Mouse (Mus musculus) CD8-positive naive resting alpha-beta T cell, adult 2 months (primary cell): ENCODE measurements at regions not wholly inside any gene's neighbourhood (a gene's known extent, or its start where the extent isn't known, plus 50 kb on each side); places are given as distances from the start of the nearest gene placed in this dataset.

Experiments
- DNase-seq, 2 experiments: peaks; one replicate each; pipeline ENCODE4 v3.0.0; 2022; ENCODE audit warnings: low read depth in 2 of 2, low spot score in 2 of 2

GRCm38 (mm10) chr16:93458598-93459496 lies 145.0 kb downstream of the Setd4 start:
- DNase-seq, result no peak

GRCm38 (mm10) chr16:93458011-93458585 lies 145.8 kb downstream of the Setd4 start:
- DNase-seq, result no peak

GRCm38 (mm10) chr16:93456706-93457425 lies 147.0 kb downstream of the Setd4 start:
- no peak for DNase-seq

- peak; percentile 72 to 77 for DNase-seq
Observed at GRCm38 (mm10) chr16:93454080-93454997, 149.5 kb downstream of the Setd4 start.

GRCm38 (mm10) chr16:93453056-93453455 lies 150.8 kb downstream of the Setd4 start:
- no peak for DNase-seq

GRCm38 (mm10) chr16:93450896-93451295 lies 153.0 kb downstream of the Setd4 start:
- DNase-seq, result no peak

DNA sequence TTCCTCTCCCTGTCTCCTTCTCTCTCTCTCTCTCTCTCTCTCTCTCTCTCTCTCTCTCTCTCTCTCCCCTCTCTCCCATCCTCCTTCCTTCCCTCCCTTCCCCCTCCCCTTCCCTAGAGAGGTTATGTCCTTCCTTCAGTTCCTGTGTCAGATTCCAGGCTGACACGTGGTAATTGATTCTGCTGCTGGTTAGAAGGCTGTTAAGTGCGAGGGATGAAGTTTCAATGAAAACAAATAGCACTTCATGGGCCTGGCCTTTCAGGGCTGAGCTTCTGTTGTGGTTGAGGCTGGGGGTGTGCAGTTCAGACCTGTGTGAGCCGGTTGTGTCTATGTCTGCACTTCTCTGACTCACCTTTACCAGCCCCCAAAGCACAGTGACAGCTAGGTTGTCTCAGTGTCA lies 153.9 kb downstream of the Setd4 start:
- DNase-seq, result no peak

DNA sequence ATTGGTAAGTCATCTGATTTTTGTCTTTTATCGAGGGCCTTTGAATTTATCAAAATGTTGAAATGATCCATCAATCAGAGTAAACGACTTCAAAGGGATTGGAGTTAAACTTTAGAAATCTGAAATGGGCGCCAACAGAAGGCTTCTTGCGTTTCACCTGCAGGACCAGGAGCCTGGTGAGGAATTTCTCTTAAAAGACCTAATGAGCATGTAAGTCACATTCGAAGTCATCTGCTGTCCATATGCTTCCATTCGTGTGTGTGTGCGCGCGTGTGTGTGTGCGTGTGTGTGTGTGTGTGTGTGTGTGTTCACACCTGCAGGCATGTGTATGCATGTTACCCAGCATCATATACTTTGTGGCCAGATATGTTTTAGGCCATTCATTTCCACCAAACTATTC lies 155.7 kb downstream of the Setd4 start:
- no peak for DNase-seq

GRCm38 (mm10) chr16:93446970-93447369 lies 156.9 kb downstream of the Setd4 start:
- no peak for DNase-seq

DNA sequence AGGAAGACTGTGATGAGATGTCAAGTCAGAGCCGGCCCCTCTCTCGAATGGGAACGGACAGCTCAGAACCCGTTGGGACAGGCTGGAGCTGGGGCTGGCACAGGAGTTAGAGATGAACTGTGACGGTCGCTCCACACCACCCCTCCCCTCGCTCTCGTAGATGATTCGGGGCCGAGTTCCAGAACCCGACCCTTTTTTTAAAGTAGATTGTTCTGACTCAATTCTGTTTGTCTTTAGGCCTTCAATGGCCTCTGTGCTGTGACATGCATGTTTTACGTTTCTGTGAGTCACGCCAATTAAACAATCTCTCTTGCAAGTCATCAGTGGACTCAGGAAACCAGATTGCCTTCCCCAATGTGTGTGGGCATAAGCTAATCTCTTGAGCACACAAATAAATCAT lies 157.7 kb downstream of the Setd4 start:
- no peak for DNase-seq

DNA sequence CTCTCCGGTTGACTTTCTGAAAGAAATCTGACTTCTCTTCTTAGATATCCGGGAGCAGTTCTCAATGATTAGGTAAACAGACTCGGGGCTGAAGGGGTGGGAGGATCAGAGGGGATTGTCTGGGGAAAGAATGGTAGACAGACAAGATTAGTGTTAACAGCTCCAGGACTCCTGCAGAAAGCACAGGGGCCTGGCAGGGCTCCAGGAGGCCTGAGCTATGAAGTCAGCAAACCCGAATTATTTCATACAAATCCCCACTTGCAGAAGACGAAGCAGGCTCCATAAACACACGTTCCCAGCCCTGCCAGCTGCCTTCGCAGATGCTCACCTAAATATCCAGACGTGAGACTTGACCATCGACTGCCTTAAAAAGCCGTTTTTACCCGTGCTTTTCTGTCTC lies 161.0 kb downstream of the Setd4 start:
- no peak for DNase-seq

DNA sequence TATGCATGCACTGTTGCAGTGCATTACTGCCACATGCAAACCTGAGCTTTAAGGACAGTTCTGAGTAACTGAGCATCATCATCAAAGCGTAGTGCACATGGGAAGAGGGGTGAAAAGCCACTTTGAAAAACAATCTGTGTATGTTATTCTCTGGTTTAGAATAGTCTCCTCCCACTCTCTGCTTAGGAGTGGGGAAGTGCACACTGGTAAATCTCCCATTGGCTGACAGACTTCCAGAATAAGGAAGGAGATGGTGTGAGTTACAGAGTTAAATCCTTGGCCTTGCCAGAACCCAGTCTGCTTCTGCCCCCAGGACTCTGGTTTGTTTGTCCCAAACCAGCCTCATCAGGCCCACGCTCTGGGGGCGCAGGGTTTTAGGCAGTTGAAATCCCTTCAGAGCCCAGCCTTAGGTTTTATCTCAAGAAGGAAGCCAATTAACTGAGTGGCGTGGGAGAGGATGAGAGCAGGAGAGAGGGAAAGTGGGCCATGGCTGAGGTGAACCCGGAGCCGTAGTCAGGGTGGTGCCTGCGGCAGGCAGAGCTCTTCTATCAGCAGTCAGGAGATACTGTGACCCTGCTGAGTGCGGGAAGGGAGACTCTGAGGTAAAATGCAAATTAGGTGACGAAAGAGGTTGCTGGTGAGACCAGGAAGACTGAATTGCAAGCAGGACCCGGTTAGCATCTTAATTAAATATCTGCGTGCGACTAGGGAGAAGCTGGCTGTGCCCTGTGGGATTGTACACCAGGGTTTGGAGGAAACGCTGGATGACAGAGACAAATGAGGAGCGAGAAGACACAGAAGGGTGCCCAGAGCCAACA lies 166.0 kb downstream of the Setd4 start:
- DNase-seq, result no peak

- no peak for DNase-seq
Observed at GRCm38 (mm10) chr16:93436732-93437131, 167.1 kb downstream of the Setd4 start.

GRCm38 (mm10) chr16:93431316-93431715 lies 172.5 kb downstream of the Setd4 start:
- no peak for DNase-seq

DNA sequence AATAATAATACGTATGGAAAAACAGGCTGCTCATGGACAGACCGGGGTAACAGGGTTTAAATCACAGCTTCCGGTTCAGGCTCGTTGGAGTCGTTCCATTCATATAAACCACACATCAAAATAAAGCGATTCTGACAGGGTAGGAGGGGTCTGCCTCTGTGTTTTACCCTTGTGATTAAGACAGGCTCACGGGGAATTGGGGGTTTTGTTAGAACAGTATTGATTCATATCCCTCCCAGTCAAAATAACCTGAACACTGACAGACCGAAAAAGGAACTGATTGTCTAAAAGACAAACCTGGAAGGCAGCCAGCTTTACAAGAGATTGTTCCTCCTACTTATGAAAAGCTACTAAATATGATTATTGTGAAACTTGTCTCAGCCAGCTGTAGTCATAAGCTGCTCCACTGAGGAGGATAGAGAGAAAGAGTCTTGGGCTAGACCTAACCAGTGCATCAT lies 174.5 kb downstream of the Setd4 start:
- DNase-seq, result no peak

GRCm38 (mm10) chr16:93427264-93427663 lies 176.6 kb downstream of the Setd4 start:
- DNase-seq, result no peak

- no peak for DNase-seq
Observed at GRCm38 (mm10) chr16:93425731-93426130, 178.1 kb downstream of the Setd4 start.

- no peak for DNase-seq
Observed at GRCm38 (mm10) chr16:93423174-93423573, 180.7 kb downstream of the Setd4 start.

- DNase-seq, result no peak
Observed at GRCm38 (mm10) chr16:93422221-93422620, 181.6 kb downstream of the Setd4 start.

- DNase-seq, result no peak
Observed at GRCm38 (mm10) chr16:93418246-93418645, 185.6 kb downstream of the Setd4 start.
